16 mouse cellular contexts compared by ENCODE assay signal in genomic region chr4:45550970-45551369, GRCm38 (mm10).
"Had no signal": no experiment of that assay in that cellular context is flagged by ENCODE, and none has a peak within 500 bp of the region (broad histone marks: within the 10 kb centered on the region; RNA-seq: fewer than 3 reads in every experiment).

No protein-coding gene starts in this region.

- H3K27ac ChIP-seq: kidney, embryonic 15.5 days; limb, embryonic 12.5 days; limb, embryonic 15.5 days; liver, embryonic 14.5 days; macrophage; neural tube, embryonic 13.5 days had no signal

- H3K9me3 ChIP-seq: kidney, embryonic 15.5 days; limb, embryonic 12.5 days; limb, embryonic 15.5 days; neural tube, embryonic 13.5 days had no signal

- H3K27me3 ChIP-seq: kidney, embryonic 15.5 days; limb, embryonic 12.5 days; limb, embryonic 15.5 days; neural tube, embryonic 13.5 days had no signal

- H3K9ac ChIP-seq: kidney, embryonic 15.5 days; limb, embryonic 12.5 days; limb, embryonic 15.5 days; liver, embryonic 14.5 days; liver, postnatal 0 days; lung, embryonic 14.5 days; neural tube, embryonic 13.5 days had no signal

- DNase-seq: kidney, adult 8-10 months; kidney, postnatal 10 days; kidney, postnatal 36 days; left cerebral cortex, postnatal 4 days; liver, postnatal 0 days; lung, embryonic 14.5 days; thymus, adult 18-20 months; thymus, postnatal 36 days had no signal

- H3K4me3 ChIP-seq: kidney, embryonic 15.5 days; limb, embryonic 12.5 days; limb, embryonic 15.5 days; neural tube, embryonic 13.5 days had no signal

- H3K4me2 ChIP-seq: kidney, embryonic 15.5 days; limb, embryonic 12.5 days; limb, embryonic 15.5 days; liver, embryonic 11.5 days; lung, embryonic 14.5 days; neural tube, embryonic 13.5 days had no signal

- H3K36me3 ChIP-seq: kidney, embryonic 15.5 days; limb, embryonic 12.5 days; limb, embryonic 15.5 days; neural tube, embryonic 13.5 days had no signal

- ATAC-seq: liver, postnatal 0 days; lung, postnatal 0 days had no signal
